ENCODE assay signal across 25 mouse cellular contexts in genomic region chr2:50852413-50852919, GRCm38 (mm10).
DNase-seq lines count a peak whose midpoint lies in the region; ATAC-seq and TF ChIP-seq lines count a peak whose summit lies in the region.
"Had no signal": no experiment of that assay in that cellular context is flagged by ENCODE, and none has a peak within 500 bp of the region (broad histone marks: within the 10 kb centered on the region; RNA-seq: fewer than 3 reads in every experiment).

No protein-coding gene starts in this region.

- H3K4me1 ChIP-seq in hindbrain, embryonic 13.5 days (replicated peaks): peaks cover 9% of the 10 kb centered on the region; the same call in 1 of the 2 replicates
- peaks cover 10% of the 10 kb centered on the region; the same call in 1 of the 2 replicates for H3K4me1 ChIP-seq in hindbrain, embryonic 14.5 days (replicated peaks; ENCODE audit: control insufficient read depth, insufficient read depth, low read length)
- peaks cover 7% of the 10 kb centered on the region for H3K4me1 ChIP-seq in embryonic facial prominence, embryonic 14.5 days (ENCODE audit: control insufficient read depth, insufficient read depth, low read length)
- H3K4me1 ChIP-seq in neural tube, embryonic 14.5 days (ENCODE audit: control insufficient read depth, insufficient read depth, low read length): no peaks in the 10 kb centered on the region
- H3K4me1 ChIP-seq: forebrain, embryonic 13.5 days; lung, embryonic 15.5 days; midbrain, embryonic 12.5 days had no signal

- no peak overlapping the region for H3K27ac ChIP-seq in hindbrain, embryonic 13.5 days
- H3K27ac ChIP-seq in hindbrain, embryonic 14.5 days: no peak overlapping the region
- H3K27ac ChIP-seq in embryonic facial prominence, embryonic 14.5 days (replicated peaks; ENCODE audit: low read depth, low read length): peak overlapping the region; percentile 29; the same call in 1 of the 2 replicates
- H3K27ac ChIP-seq in neural tube, embryonic 14.5 days (ENCODE audit: low read depth, low read length): no peak overlapping the region
- H3K27ac ChIP-seq: forebrain, embryonic 13.5 days; hindbrain, embryonic 12.5 days; limb, embryonic 13.5 days; lung, embryonic 15.5 days; midbrain, embryonic 12.5 days had no signal

- TF ChIP-seq POLR2A in brain, embryonic 14.5 days (IDR thresholded peaks at IDR 0.05; ENCODE audit: borderline replicate concordance, extremely low read depth, insufficient read depth, insufficient read length, poor library complexity, severe bottlenecking): no peak

- no peak overlapping the region for H3K9ac ChIP-seq in hindbrain, embryonic 13.5 days
- H3K9ac ChIP-seq in hindbrain, embryonic 14.5 days: no peak overlapping the region
- H3K9ac ChIP-seq in embryonic facial prominence, embryonic 14.5 days (ENCODE audit: low read depth, low read length): no peak overlapping the region
- H3K9ac ChIP-seq in neural tube, embryonic 14.5 days (replicated peaks; ENCODE audit: low read depth, low read length): no peak overlapping the region
- H3K9ac ChIP-seq: forebrain, embryonic 13.5 days; hindbrain, embryonic 12.5 days; limb, embryonic 13.5 days; lung, embryonic 15.5 days; midbrain, embryonic 12.5 days had no signal

- no peaks in the 10 kb centered on the region for H3K36me3 ChIP-seq in hindbrain, embryonic 13.5 days
- no peaks in the 10 kb centered on the region for H3K36me3 ChIP-seq in hindbrain, embryonic 14.5 days (replicated peaks; ENCODE audit: control insufficient read depth, insufficient read depth)
- H3K36me3 ChIP-seq in embryonic facial prominence, embryonic 14.5 days (ENCODE audit: control insufficient read depth, insufficient read depth, low read length): no peaks in the 10 kb centered on the region
- no peaks in the 10 kb centered on the region for H3K36me3 ChIP-seq in neural tube, embryonic 14.5 days (ENCODE audit: control insufficient read depth, insufficient read depth, low read length)
- H3K36me3 ChIP-seq: hindbrain, embryonic 12.5 days; limb, embryonic 13.5 days; lung, embryonic 15.5 days; midbrain, embryonic 12.5 days had no signal

- TF ChIP-seq CTCF in brain, embryonic 14.5 days (IDR thresholded peaks at IDR 0.05; ENCODE audit: borderline replicate concordance, extremely low read depth, insufficient read depth, insufficient read length): no peak

- ATAC-seq in hindbrain, embryonic 13.5 days (ENCODE audit: low FRiP score): peak; percentile 21; the same call in 1 of the 2 replicates
- no peak for ATAC-seq in hindbrain, embryonic 14.5 days (ENCODE audit: low FRiP score)
- ATAC-seq in embryonic facial prominence, embryonic 14.5 days (ENCODE audit: low read depth): no peak
- ATAC-seq in neural tube, embryonic 14.5 days (ENCODE audit: low read depth): peak; percentile 51; the same call in 1 of the 2 replicates
- ATAC-seq: forebrain, embryonic 13.5 days; Patski had no signal

- 56% methylated on average over 2 of the region's 2 CpGs for WGBS in hindbrain, embryonic 13.5 days
- WGBS in hindbrain, embryonic 14.5 days: 59% methylated on average over 2 of the region's 2 CpGs
- 85% methylated on average over 2 of the region's 2 CpGs for WGBS in embryonic facial prominence, embryonic 14.5 days
- 58% methylated on average over 2 of the region's 2 CpGs for WGBS in neural tube, embryonic 14.5 days

- H3K4me3 ChIP-seq in hindbrain, embryonic 13.5 days: no peak overlapping the region
- no peak overlapping the region for H3K4me3 ChIP-seq in hindbrain, embryonic 14.5 days (replicated peaks; ENCODE audit: low read length)
- no peak overlapping the region for H3K4me3 ChIP-seq in embryonic facial prominence, embryonic 14.5 days (ENCODE audit: low read depth, low read length)
- H3K4me3 ChIP-seq in neural tube, embryonic 14.5 days (ENCODE audit: low read depth, low read length): no peak overlapping the region
- H3K4me3 ChIP-seq: forebrain, embryonic 13.5 days; hindbrain, embryonic 12.5 days; limb, embryonic 13.5 days; lung, embryonic 15.5 days; midbrain, embryonic 12.5 days had no signal

- no peaks in the 10 kb centered on the region for H3K27me3 ChIP-seq in hindbrain, embryonic 13.5 days
- no peaks in the 10 kb centered on the region for H3K27me3 ChIP-seq in hindbrain, embryonic 14.5 days (ENCODE audit: control insufficient read depth, insufficient read depth, low read length)
- no peaks in the 10 kb centered on the region for H3K27me3 ChIP-seq in embryonic facial prominence, embryonic 14.5 days (replicated peaks; ENCODE audit: control insufficient read depth, insufficient read depth, low read length)
- no peaks in the 10 kb centered on the region for H3K27me3 ChIP-seq in neural tube, embryonic 14.5 days (ENCODE audit: control insufficient read depth, insufficient read depth, low read length)
- H3K27me3 ChIP-seq: forebrain, embryonic 13.5 days; hindbrain, embryonic 12.5 days; lung, embryonic 15.5 days; midbrain, embryonic 12.5 days; Patski had no signal

- no peak overlapping the region for H3K4me2 ChIP-seq in hindbrain, embryonic 13.5 days
- H3K4me2 ChIP-seq in hindbrain, embryonic 14.5 days (replicated peaks): no peak overlapping the region
- no peak overlapping the region for H3K4me2 ChIP-seq in embryonic facial prominence, embryonic 14.5 days (ENCODE audit: low read depth, low read length)
- no peak overlapping the region for H3K4me2 ChIP-seq in neural tube, embryonic 14.5 days (ENCODE audit: low read depth, low read length)
- H3K4me2 ChIP-seq: forebrain, embryonic 13.5 days; heart, embryonic 11.5 days; hindbrain, embryonic 12.5 days; limb, embryonic 13.5 days; liver, embryonic 11.5 days; lung, embryonic 15.5 days; midbrain, embryonic 12.5 days had no signal

- no peak for DNase-seq in hindbrain, embryonic 14.5 days (ENCODE audit: low spot score)
- peak; percentile 56 for DNase-seq in brain, embryonic 14.5 days (ENCODE audit: low read depth)
- no peak for DNase-seq in embryonic facial prominence, embryonic 14.5 days (ENCODE audit: low spot score)
- no peak for DNase-seq in urinary bladder, adult 2 months (ENCODE audit: low spot score)
- DNase-seq in cerebellum, adult 9-10 months: no peak
- DNase-seq: adrenal gland, postnatal 10 days; cerebellum, adult 11 months; cerebellum, adult 9-11 months; gastrocnemius, postnatal 25 days; heart, adult 11 months; heart, postnatal 36 days; kidney, adult 11 months; kidney, postnatal 14 days; spleen, adult 18-20 months; thymus, postnatal 25 days had no signal

- H3K9me3 ChIP-seq in hindbrain, embryonic 13.5 days: no peaks in the 10 kb centered on the region
- H3K9me3 ChIP-seq in hindbrain, embryonic 14.5 days (ENCODE audit: control insufficient read depth, low read length): no peaks in the 10 kb centered on the region
- no peaks in the 10 kb centered on the region for H3K9me3 ChIP-seq in embryonic facial prominence, embryonic 14.5 days (ENCODE audit: control insufficient read depth, low read length)
- no peaks in the 10 kb centered on the region for H3K9me3 ChIP-seq in neural tube, embryonic 14.5 days (ENCODE audit: control insufficient read depth, low read length)
- H3K9me3 ChIP-seq: forebrain, embryonic 13.5 days; hindbrain, embryonic 12.5 days; limb, embryonic 13.5 days; lung, embryonic 15.5 days; midbrain, embryonic 12.5 days had no signal

Comparison
In these comparisons a context has a peak if more than half of its experiments do, and no peak if none do; other contexts are left out.
1. ATAC-seq: peak in hindbrain, embryonic 13.5 days (single experiment) and neural tube, embryonic 14.5 days (single experiment); none in hindbrain, embryonic 14.5 days (single experiment) and embryonic facial prominence, embryonic 14.5 days (single experiment).